Mouse (Mus musculus): ENCODE results near the gene Cul4b. TPM values are rescaled to one million over a fixed set of nuclear protein-coding genes. Genes with fewer than 3 reads are reported as not detected.
"Not testable (repeated sequence)": the region's sequence is repeated elsewhere in the genome, so short reads cannot be mapped to it uniquely, and the experiment has no call there.

Gene Cul4b
- polyA plus RNA-seq, 1 experiment from 2014 or later = 39.6 TPM

DNA sequence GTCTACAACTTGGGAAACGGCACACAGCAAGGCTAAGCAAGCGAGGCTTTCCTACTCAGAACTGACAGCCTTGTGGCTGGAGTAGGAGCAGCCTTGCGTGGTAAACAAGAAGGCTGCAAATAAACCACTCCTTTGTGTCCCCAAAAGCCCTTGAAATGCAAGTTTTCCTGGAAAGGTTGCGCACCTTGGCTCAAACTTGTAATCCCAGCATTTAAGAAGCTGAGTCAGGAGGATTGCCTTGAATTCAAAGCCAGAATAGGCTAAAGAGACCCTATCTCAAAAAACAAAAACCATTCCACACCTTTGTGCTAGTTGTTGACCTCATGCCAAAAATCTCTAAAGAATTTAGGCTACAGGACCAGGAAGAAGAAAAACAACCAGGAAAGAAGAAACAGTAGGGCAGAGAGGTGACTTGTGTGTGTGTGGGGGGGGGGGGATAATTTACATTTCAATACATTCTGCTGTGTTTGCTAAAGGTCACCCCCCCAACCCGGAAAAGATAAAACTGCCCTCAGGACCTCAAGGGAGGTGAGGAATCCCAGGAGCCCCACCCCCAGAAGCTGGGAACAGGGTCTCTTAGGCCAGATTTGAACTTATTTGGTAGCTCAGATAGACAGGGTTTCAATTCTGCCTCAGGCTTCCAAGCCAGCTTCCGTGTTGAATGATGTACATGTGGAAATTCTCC lies 9.3 kb downstream of the Cul4b start:
- WGBS = 64% methylated on average over 6 of the region's 6 CpGs
- Histone ChIP-seq H3K9me3 (ENCODE audit: control insufficient read depth, low read length) (no peaks in the 10 kb centered on the region), H3K4me3 (ENCODE audit: low read depth, low read length) (no peak overlapping the region), H3K9ac (ENCODE audit: low read depth, low read length) (no peak overlapping the region), H3K27ac (ENCODE audit: low read depth, low read length) (no peak overlapping the region), H3K4me1 (replicated peaks; ENCODE audit: control insufficient read depth, insufficient read depth, low read length) (no peaks in the 10 kb centered on the region), H3K27me3 (replicated peaks; ENCODE audit: control insufficient read depth, insufficient read depth, low read length) (no peaks in the 10 kb centered on the region), H3K36me3 (ENCODE audit: control insufficient read depth, insufficient read depth, low read length) (no peaks in the 10 kb centered on the region), H3K4me2 (no peak overlapping the region)
- no peak for DNase-seq (ENCODE audit: low spot score)
- no peak for ATAC-seq (replicated peaks; ENCODE audit: low FRiP score)

- peak; percentile 27; the same call in 1 of the 2 replicates for ATAC-seq (replicated peaks; ENCODE audit: low FRiP score)
- Histone ChIP-seq H3K4me3 (ENCODE audit: low read depth, low read length) (peak overlapping the region; percentile 66), H3K27ac (ENCODE audit: low read depth, low read length) (peak overlapping the region; percentile 62), H3K4me1 (replicated peaks; ENCODE audit: control insufficient read depth, insufficient read depth, low read length) (no peaks in the 10 kb centered on the region), H3K4me2 (peak overlapping the region; percentile 80), H3K9me3 (ENCODE audit: control insufficient read depth, low read length) (no peaks in the 10 kb centered on the region), H3K27me3 (replicated peaks; ENCODE audit: control insufficient read depth, insufficient read depth, low read length) (no peaks in the 10 kb centered on the region), H3K36me3 (ENCODE audit: control insufficient read depth, insufficient read depth, low read length) (peaks cover 2% of the 10 kb centered on the region; the same call in 1 of the 2 replicates), H3K9ac (ENCODE audit: low read depth, low read length) (peak overlapping the region; percentile 62)
- WGBS = 12% methylated on average over 8 of the region's 8 CpGs
- no peak for DNase-seq (ENCODE audit: low spot score)
Measured at GRCm38 (mm10) chrX:38565176-38565542, 10.8 kb downstream of the Cul4b start.

- H3K9me3 ChIP-seq (ENCODE audit: control insufficient read depth, low read length) = no peaks in the 10 kb centered on the region
- peak overlapping the region; percentile 80 for H3K4me2 ChIP-seq
- H3K27ac ChIP-seq (ENCODE audit: low read depth, low read length) = peak overlapping the region; percentile 91
- H3K36me3 ChIP-seq (ENCODE audit: control insufficient read depth, insufficient read depth, low read length) = peaks cover 2% of the 10 kb centered on the region; the same call in 1 of the 2 replicates
- peak; percentile 78 for DNase-seq (ENCODE audit: low spot score)
- peak overlapping the region; percentile 66 for H3K4me3 ChIP-seq (ENCODE audit: low read depth, low read length)
- H3K27me3 ChIP-seq (replicated peaks; ENCODE audit: control insufficient read depth, insufficient read depth, low read length) = no peaks in the 10 kb centered on the region
- peak overlapping the region; percentile 74 for H3K9ac ChIP-seq (ENCODE audit: low read depth, low read length)
- peak; percentile 90 for ATAC-seq (replicated peaks; ENCODE audit: low FRiP score)
- WGBS = 9% methylated on average over 46 of the region's 52 CpGs
- no peaks in the 10 kb centered on the region for H3K4me1 ChIP-seq (replicated peaks; ENCODE audit: control insufficient read depth, insufficient read depth, low read length)
Measured at GRCm38 (mm10) chrX:38564542-38565175, 11.3 kb downstream of the Cul4b start.

- peak overlapping the region; percentile 91 for H3K27ac ChIP-seq (ENCODE audit: low read depth, low read length)
- peak overlapping the region; percentile 66 for H3K4me3 ChIP-seq (ENCODE audit: low read depth, low read length)
- H3K9ac ChIP-seq (ENCODE audit: low read depth, low read length) = peak overlapping the region; percentile 74
- DNase-seq (ENCODE audit: low spot score) (peak; percentile 38), ATAC-seq (replicated peaks; ENCODE audit: low FRiP score) (no peak; the same call in none of the 2 replicates)
- H3K4me2 ChIP-seq = peak overlapping the region; percentile 80
- WGBS = 11% methylated on average over 13 of the region's 19 CpGs
- peaks cover 2% of the 10 kb centered on the region; the same call in 1 of the 2 replicates for H3K36me3 ChIP-seq (ENCODE audit: control insufficient read depth, insufficient read depth, low read length)
- H3K9me3 ChIP-seq (ENCODE audit: control insufficient read depth, low read length) = no peaks in the 10 kb centered on the region
- H3K4me1 ChIP-seq (replicated peaks; ENCODE audit: control insufficient read depth, insufficient read depth, low read length) = no peaks in the 10 kb centered on the region
- H3K27me3 ChIP-seq (replicated peaks; ENCODE audit: control insufficient read depth, insufficient read depth, low read length) = no peaks in the 10 kb centered on the region
Measured at GRCm38 (mm10) chrX:38563941-38564541, 12.0 kb downstream of the Cul4b start.

- H3K4me2 ChIP-seq = no peak overlapping the region
- no peak overlapping the region for H3K27ac ChIP-seq (ENCODE audit: low read depth, low read length)
- H3K4me3 ChIP-seq (ENCODE audit: low read depth, low read length) = no peak overlapping the region
- no peaks in the 10 kb centered on the region for H3K9me3 ChIP-seq (ENCODE audit: control insufficient read depth, low read length)
- H3K36me3 ChIP-seq (ENCODE audit: control insufficient read depth, insufficient read depth, low read length) = no peaks in the 10 kb centered on the region
- ATAC-seq (replicated peaks; ENCODE audit: low FRiP score) (no peak), DNase-seq (ENCODE audit: low spot score) (no peak)
- no peaks in the 10 kb centered on the region for H3K4me1 ChIP-seq (replicated peaks; ENCODE audit: control insufficient read depth, insufficient read depth, low read length)
- no peak overlapping the region for H3K9ac ChIP-seq (ENCODE audit: low read depth, low read length)
- no peaks in the 10 kb centered on the region for H3K27me3 ChIP-seq (replicated peaks; ENCODE audit: control insufficient read depth, insufficient read depth, low read length)
Measured at GRCm38 (mm10) chrX:38553255-38553654, 22.7 kb downstream of the Cul4b start.

GRCm38 (mm10) chrX:38514556-38514955 lies 61.4 kb downstream of the Cul4b start:
- DNase-seq (ENCODE audit: low spot score) (no peak), ATAC-seq (replicated peaks; ENCODE audit: low FRiP score) (no peak)
- H3K27me3 ChIP-seq (replicated peaks; ENCODE audit: control insufficient read depth, insufficient read depth, low read length) = no peaks in the 10 kb centered on the region
- H3K9me3 ChIP-seq (ENCODE audit: control insufficient read depth, low read length) = no peaks in the 10 kb centered on the region
- H3K4me1 ChIP-seq (replicated peaks; ENCODE audit: control insufficient read depth, insufficient read depth, low read length) = no peaks in the 10 kb centered on the region
- no peak overlapping the region for H3K27ac ChIP-seq (ENCODE audit: low read depth, low read length)
- H3K4me3 ChIP-seq (ENCODE audit: low read depth, low read length) = no peak overlapping the region
- no peak overlapping the region for H3K4me2 ChIP-seq
- no peaks in the 10 kb centered on the region for H3K36me3 ChIP-seq (ENCODE audit: control insufficient read depth, insufficient read depth, low read length)
- H3K9ac ChIP-seq (ENCODE audit: low read depth, low read length) = no peak overlapping the region
- WGBS = 3% methylated on average over 7 of the region's 7 CpGs

- Histone ChIP-seq H3K4me1 (replicated peaks; ENCODE audit: control insufficient read depth, insufficient read depth, low read length) (no peaks in the 10 kb centered on the region), H3K9ac (ENCODE audit: low read depth, low read length) (no peak overlapping the region), H3K4me2 (no peak overlapping the region), H3K9me3 (ENCODE audit: control insufficient read depth, low read length) (no peaks in the 10 kb centered on the region), H3K27me3 (replicated peaks; ENCODE audit: control insufficient read depth, insufficient read depth, low read length) (no peaks in the 10 kb centered on the region), H3K4me3 (ENCODE audit: low read depth, low read length) (no peak overlapping the region), H3K27ac (ENCODE audit: low read depth, low read length) (no peak overlapping the region), H3K36me3 (ENCODE audit: control insufficient read depth, insufficient read depth, low read length) (no peaks in the 10 kb centered on the region)
- DNase-seq (ENCODE audit: low spot score) (no peak), ATAC-seq (replicated peaks; ENCODE audit: low FRiP score) (no peak)
- 84% methylated on average over 14 of the region's 14 CpGs for WGBS
Measured at GRCm38 (mm10) chrX:38504846-38505245, 71.2 kb downstream of the Cul4b start.

DNA sequence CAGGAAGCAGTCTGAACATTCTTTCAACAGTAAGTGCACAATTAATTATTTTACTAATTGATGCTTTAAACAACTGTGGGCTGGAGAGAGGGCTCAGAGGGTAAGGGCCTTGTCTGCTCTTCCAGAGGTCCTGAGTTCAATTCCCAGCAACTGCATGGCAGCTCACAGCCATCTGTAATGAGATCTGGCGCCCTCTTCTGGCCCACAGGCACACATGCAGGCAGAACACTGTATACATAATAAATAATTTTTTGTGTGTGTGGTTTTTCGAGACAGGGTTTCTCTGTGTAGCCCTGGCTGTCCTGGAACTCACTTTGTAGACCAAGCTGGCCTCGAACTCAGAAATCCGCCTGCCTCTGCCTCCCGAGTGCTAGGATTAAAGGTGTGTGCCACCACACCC lies 73.8 kb downstream of the Cul4b start:
- not testable (repeated sequence) for H3K36me3 ChIP-seq (ENCODE audit: control insufficient read depth, insufficient read depth, low read length); H3K4me2 ChIP-seq; H3K4me3 ChIP-seq (ENCODE audit: low read depth, low read length); H3K9ac ChIP-seq (ENCODE audit: low read depth, low read length); H3K27ac ChIP-seq (ENCODE audit: low read depth, low read length); ATAC-seq (replicated peaks; ENCODE audit: low FRiP score); DNase-seq (ENCODE audit: low spot score); H3K27me3 ChIP-seq (replicated peaks; ENCODE audit: control insufficient read depth, insufficient read depth, low read length); H3K9me3 ChIP-seq (ENCODE audit: control insufficient read depth, low read length); H3K4me1 ChIP-seq (replicated peaks; ENCODE audit: control insufficient read depth, insufficient read depth, low read length)
- WGBS = 68% methylated on average over 5 of the region's 5 CpGs
